Mouse (Mus musculus): ENCODE data around the gene Lamtor1. TPM values are rescaled to one million over a fixed set of nuclear protein-coding genes. Genes with fewer than 3 reads are reported as not detected.

The Lamtor1 gene
- polyA plus RNA-seq, 1 experiment from 2014 or later, result 184 TPM

Other genes starting within 250 kb of the Lamtor1 start
- gene Clpb, start 242.3 kb upstream of the Lamtor1 start, polyA plus RNA-seq (2015; fragmentation: Nextera tagmentation; extraction: Ambion mirVana), result 51.4 and 53.0 TPM in 2 replicates
- 3.4 and 4.2 TPM in 2 replicates for gene Phox2a, start 87.6 kb upstream of the Lamtor1 start, polyA plus RNA-seq (2015; fragmentation: Nextera tagmentation; extraction: Ambion mirVana)
- 34.9 and 35.4 TPM in 2 replicates for gene Inppl1, start 67.7 kb upstream of the Lamtor1 start, polyA plus RNA-seq (2015; fragmentation: Nextera tagmentation; extraction: Ambion mirVana)
- 2.3 and 2.9 TPM in 2 replicates for gene Folr2, start 48.7 kb upstream of the Lamtor1 start, polyA plus RNA-seq (2015; fragmentation: Nextera tagmentation; extraction: Ambion mirVana)
- 71.5 and 74.7 TPM in 2 replicates for gene Anapc15, start 42.2 kb upstream of the Lamtor1 start, polyA plus RNA-seq (2015; fragmentation: Nextera tagmentation; extraction: Ambion mirVana)
- 121 and 149 TPM in 2 replicates for gene Folr1, start 35.1 kb upstream of the Lamtor1 start, polyA plus RNA-seq (2015; fragmentation: Nextera tagmentation; extraction: Ambion mirVana)
- gene Tomt, start 455 bp downstream of the Lamtor1 start, polyA plus RNA-seq (2015; fragmentation: Nextera tagmentation; extraction: Ambion mirVana), result 0.29 and 0.38 TPM in 2 replicates
- gene Lrrc51, start 28.0 kb downstream of the Lamtor1 start, polyA plus RNA-seq (2015; fragmentation: Nextera tagmentation; extraction: Ambion mirVana), result 6.7 and 9.2 TPM in 2 replicates
- 54.6 and 55.5 TPM in 2 replicates for gene Numa1, start 28.2 kb downstream of the Lamtor1 start, polyA plus RNA-seq (2015; fragmentation: Nextera tagmentation; extraction: Ambion mirVana)
- 2.3 and 2.8 TPM in 2 replicates for gene Il18bp, start 112.8 kb downstream of the Lamtor1 start, polyA plus RNA-seq (2015; fragmentation: Nextera tagmentation; extraction: Ambion mirVana)
- gene Rnf121, start 159.6 kb downstream of the Lamtor1 start, polyA plus RNA-seq (2015; fragmentation: Nextera tagmentation; extraction: Ambion mirVana), result 28.0 and 30.3 TPM in 2 replicates
- gene Xndc1, start 159.6 kb downstream of the Lamtor1 start, polyA plus RNA-seq (2015; fragmentation: Nextera tagmentation; extraction: Ambion mirVana), result 22.9 and 24.3 TPM in 2 replicates
- 0.75 and 1.0 TPM in 2 replicates for gene Xntrpc, start 159.8 kb downstream of the Lamtor1 start, polyA plus RNA-seq (2015; fragmentation: Nextera tagmentation; extraction: Ambion mirVana)
- not detected in 2 replicates for gene Trpc2, start 177.2 kb downstream of the Lamtor1 start, polyA plus RNA-seq (2015; fragmentation: Nextera tagmentation; extraction: Ambion mirVana)
- 0.34 and 0.59 TPM in 2 replicates for gene Art1, start 195.8 kb downstream of the Lamtor1 start, polyA plus RNA-seq (2015; fragmentation: Nextera tagmentation; extraction: Ambion mirVana)
- 0.32 and 0.68 TPM in 2 replicates for gene Art5, start 203.6 kb downstream of the Lamtor1 start, polyA plus RNA-seq (2015; fragmentation: Nextera tagmentation; extraction: Ambion mirVana)
- 0.06 TPM in 1 of 2 replicates, not detected in the other for gene Chrna10, start 210.9 kb downstream of the Lamtor1 start, polyA plus RNA-seq (2015; fragmentation: Nextera tagmentation; extraction: Ambion mirVana)